Mouse (Mus musculus) lung, postnatal 0 days (tissue): ENCODE results near the gene Abca1.

Experiments
- CTCF ChIP-seq: IDR thresholded peaks from 2 replicates; pipeline ENCODE4 v1.5.1; 2016; ENCODE audit warnings: antibody characterized with exemption, mild to moderate bottlenecking
- EP300 ChIP-seq: IDR thresholded peaks from 2 replicates; pipeline ENCODE4 v1.6.1; 2016; ENCODE audit warnings: antibody characterized with exemption, mild to moderate bottlenecking, control low read depth

- no peak for TF ChIP-seq CTCF
- no peak for TF ChIP-seq EP300
Measured at GRCm38 (mm10) chr4:53102529-53102928, 57.2 kb downstream of the Abca1 start.
